Mouse (Mus musculus): ENCODE measurements at regions not wholly inside any gene's neighbourhood (a gene's known extent, or its start where the extent isn't known, plus 50 kb on each side); places are given as distances from the start of the nearest gene placed in this dataset.

DNA sequence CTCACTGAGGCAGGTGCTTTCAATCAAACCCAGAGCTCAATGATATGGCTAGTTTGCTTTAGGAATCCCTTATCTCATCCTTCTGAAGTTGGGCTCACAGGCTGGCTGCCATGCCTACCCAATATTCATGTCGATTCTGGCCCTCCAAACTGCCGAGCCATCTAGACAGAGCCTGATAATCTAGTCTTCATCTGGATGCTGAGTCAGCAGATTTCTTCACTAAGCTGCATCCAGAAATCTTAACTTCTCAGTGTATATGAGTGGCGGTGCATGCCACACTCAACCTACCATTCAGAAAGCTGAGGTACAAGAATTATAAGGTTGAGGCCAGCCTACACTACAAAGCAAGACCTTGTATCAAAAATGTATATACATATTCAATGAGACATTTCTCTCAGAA, 136.9 kb downstream of the Cyp26b1 start:
- TF ChIP-seq CTCF (conservative IDR thresholded peaks at IDR 0.05; ENCODE audit: low read length) (no peak), POU5F1 (IDR thresholded peaks at IDR 0.05; ENCODE audit: borderline replicate concordance, low read length) (no peak), NANOG (IDR thresholded peaks at IDR 0.05; ENCODE audit: borderline replicate concordance, low read length) (no peak)

All from E14TG2a.4 (cell line).